Mouse (Mus musculus): ENCODE measurements around the gene Iqschfp.

Iqschfp gene

GRCm38 (mm10) chr3:68572249-68573225, 680.5 kb downstream of the Iqschfp start:
- DNase-seq (ENCODE audit: low read depth, low spot score) = peak; percentile 99

- DNase-seq (ENCODE audit: low read depth, low spot score) = peak; percentile 66
These were observed 681.2 kb downstream of the Iqschfp start for GRCm38 (mm10) chr3:68573226-68573624.

DNA sequence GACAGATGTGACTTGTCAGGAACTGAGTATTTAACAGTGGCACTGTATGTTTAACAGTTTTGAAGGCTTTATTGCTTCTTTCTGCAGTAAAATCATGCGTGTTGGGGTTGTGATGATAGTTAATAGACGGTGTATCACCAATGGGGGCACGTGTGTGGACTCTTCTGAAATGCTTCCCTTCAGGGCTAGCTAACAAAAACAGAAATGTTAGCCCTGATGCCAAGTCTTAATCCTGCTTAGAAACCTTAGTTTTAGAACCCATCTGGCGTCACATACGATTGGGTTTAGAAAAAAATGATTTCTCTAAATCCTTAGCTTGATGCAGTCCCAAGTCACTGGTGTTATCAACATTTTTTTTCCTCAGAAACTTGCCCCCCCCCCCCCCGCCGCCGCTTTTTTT, 682.1 kb downstream of the Iqschfp start:
- DNase-seq (ENCODE audit: low read depth, low spot score) = peak; percentile 62

- no peak for DNase-seq (ENCODE audit: low read depth, low spot score)
These were observed 682.5 kb downstream of the Iqschfp start for GRCm38 (mm10) chr3:68574565-68574964.

GRCm38 (mm10) chr3:68575636-68576340, 683.8 kb downstream of the Iqschfp start:
- DNase-seq (ENCODE audit: low read depth, low spot score) = peak; percentile 92

DNA sequence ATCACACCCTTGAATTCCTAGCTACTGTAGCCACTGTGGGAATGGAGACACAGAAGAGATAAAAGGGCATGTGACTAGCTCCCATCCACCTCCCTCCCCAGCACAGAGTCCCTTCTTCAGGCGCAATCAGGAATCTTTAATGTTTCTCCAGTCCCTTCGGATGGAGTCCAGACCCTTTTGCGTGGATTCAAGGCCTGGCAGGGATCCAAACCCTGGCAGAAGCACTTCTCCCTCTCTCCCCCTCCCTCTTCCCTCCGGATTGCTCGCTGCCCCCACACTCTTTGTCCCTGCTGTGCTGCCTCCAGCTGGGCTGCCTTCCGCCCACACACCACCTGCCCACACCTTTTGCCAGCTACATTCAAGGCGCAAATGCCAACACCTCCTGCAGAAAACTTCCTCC, 684.4 kb downstream of the Iqschfp start:
- DNase-seq (ENCODE audit: low read depth, low spot score) = peak; percentile 98

DNA sequence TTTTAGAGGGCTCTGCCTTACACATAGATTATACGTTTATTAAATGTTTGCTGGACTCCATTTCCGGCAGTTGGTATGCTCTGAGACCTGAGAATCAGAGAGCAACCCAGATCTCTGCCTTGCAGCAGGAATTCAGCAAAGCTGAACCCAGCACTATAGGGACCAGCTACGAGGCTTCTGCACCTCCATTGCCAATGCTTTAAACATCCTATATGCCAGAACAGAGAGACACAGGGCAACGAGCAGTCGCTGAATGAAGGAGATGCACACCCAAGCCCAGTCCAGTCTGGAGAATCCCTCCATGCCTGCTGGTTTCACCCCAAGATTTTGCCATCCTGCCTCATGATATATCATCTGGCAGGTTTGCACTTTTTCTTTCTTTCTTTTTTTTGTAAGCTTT, 684.9 kb downstream of the Iqschfp start:
- DNase-seq (ENCODE audit: low read depth, low spot score) = no peak

DNA sequence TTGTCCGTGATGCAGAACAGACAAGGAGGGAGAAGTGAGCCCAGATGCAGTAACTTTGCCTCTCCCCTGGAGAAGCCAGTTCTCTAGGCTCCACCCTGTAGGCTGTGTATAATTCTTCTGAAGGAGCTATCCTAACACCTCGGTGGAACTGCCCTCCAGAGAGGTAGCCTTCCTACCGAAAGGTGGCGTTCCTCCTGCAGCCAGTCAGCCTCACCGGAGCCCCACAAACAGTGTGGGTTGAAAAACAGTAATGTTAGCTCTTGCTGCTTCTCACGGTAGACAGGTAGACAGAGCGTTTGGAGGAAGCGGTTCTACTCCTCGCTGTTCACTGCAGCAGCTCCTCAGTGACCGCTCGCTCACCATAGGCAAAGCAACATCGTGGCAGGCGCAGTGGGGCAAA, 689.6 kb downstream of the Iqschfp start:
- peak; percentile 80 for DNase-seq (ENCODE audit: low read depth, low spot score)

DNA sequence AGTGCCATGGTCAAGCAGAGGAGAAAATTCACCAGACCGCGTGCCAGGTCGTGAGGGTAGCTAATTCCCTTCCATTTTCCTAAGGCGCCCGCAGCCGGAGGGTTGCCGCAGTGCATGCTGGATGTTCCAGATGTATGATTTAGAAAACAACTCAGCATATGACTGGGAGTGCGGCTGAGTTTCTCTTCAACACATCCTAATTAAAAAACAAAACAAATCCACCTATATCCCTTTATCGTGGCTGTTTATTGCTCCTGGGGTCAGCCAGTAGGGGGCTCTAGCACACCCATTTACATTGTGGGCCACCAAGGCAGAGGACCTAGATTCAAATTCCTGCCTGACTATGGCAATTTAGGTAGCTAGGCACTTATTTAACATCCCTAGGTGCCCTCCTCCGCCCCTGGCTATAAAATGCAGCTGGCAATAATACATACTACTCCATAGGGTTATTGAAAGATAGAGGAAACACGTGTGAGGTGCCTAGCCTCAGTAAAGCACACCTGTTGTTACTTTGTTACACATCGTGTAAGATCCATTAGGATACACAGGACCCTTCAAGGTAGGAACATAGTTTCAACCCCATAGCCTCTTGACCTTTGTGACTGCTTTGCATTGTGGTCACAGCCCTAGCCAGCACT, 690.2 kb downstream of the Iqschfp start:
- no peak for DNase-seq (ENCODE audit: low read depth, low spot score)

DNA sequence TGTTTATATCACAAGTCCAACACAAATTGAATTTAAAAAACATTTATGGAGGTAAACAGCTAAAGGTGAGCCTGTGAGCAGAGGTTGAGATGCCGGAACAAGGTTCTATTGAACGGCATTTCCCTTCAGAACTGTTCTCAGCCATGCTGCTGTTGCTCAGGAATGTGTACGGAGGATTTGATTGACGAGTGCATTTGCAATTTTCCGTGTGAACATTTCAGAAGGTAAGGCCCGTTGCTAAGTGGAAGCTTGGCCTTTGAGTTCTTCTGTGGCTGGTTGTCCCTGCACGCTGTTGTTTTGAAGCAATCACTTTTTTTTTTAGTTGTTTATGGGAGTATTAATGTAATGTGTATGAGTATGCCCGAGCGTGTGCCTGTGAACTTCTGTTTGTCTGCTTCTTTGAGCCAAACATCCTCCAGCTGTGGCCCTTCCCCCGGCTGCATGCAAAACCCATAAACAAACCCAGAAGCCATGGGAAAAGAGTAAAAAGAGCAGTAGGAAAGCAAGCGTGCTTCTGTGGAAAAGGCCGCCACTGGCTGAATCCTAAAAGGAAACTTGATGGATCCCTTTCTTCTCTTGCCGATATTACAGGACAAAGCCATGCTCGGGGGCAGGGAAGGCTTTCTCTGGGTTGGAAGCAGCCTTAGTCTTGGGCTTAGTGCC, 691.1 kb downstream of the Iqschfp start:
- no peak for DNase-seq (ENCODE audit: low read depth, low spot score)

DNA sequence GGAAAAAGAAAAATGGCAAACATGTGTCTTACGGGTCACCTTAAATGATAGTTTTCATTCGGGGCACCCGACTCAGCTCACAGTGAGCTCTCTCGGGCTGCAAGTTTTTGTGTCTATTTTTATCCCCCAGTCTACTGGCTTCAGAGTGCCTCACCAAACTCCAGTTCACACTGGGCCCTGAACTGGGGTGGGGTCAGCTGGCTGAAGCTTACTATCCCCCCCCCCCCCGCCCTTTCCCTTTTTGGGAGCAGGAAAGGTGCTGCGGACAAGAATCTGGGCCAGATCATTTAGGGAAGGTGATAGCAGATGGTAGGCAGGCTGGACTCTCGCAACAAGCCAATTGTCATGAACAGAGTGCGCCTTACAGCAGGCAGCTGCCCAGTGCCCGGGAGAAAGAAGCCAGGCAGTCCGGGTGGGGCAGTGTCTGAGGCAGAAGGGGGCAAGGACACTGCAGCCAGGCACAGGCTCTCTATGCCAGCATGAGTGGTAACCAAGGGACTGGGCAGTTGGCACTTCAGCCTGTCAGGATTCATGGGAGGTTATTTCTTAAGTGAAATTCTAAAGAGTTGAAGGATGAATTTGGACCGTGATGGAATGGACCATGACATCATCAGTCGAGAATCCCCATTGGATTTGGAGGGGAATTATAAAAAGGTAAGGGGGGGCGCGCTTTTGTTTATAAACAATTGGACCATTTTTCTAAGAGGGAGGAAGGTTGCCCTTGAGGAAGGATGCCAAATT, 691.9 kb downstream of the Iqschfp start:
- DNase-seq (ENCODE audit: low read depth, low spot score) = peak; percentile 98

- no peak for DNase-seq (ENCODE audit: low read depth, low spot score)
These were observed 693.2 kb downstream of the Iqschfp start for GRCm38 (mm10) chr3:68585213-68585612.

GRCm38 (mm10) chr3:68586646-68587064, 694.6 kb downstream of the Iqschfp start:
- DNase-seq (ENCODE audit: low read depth, low spot score) = no peak

DNA sequence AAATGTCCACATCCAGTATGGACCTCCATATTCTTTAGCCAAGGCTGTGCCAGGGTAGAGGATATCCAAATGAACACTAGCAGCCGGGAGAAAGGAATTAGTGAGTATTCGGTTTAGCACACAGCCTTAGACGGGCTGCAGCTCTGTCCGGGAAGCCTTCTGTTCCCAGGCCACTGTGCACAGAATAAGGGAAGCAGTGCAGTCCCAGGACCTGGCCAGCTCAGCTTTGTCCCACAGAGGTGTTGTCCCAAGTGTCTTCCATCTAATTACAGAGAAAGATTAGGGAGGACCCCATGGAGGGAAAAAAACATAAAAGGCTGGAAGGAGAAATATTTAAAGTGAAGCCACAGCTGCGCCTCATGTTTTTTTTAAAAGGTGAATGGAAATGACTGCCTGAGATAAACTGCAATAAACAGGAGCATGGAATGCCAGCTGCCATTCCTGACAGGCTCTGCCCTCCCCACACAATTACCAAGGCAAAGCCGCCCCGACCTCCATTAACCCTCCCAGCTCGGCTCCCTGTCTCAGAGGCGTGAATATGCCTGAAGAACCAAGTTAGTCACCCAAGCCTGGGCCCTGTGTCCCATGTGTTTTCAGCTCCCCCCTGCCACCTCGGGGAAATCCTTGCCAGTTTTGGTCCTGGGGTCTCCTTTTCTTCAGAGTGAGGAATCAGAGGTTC, 695.7 kb downstream of the Iqschfp start:
- no peak for DNase-seq (ENCODE audit: low read depth, low spot score)

DNA sequence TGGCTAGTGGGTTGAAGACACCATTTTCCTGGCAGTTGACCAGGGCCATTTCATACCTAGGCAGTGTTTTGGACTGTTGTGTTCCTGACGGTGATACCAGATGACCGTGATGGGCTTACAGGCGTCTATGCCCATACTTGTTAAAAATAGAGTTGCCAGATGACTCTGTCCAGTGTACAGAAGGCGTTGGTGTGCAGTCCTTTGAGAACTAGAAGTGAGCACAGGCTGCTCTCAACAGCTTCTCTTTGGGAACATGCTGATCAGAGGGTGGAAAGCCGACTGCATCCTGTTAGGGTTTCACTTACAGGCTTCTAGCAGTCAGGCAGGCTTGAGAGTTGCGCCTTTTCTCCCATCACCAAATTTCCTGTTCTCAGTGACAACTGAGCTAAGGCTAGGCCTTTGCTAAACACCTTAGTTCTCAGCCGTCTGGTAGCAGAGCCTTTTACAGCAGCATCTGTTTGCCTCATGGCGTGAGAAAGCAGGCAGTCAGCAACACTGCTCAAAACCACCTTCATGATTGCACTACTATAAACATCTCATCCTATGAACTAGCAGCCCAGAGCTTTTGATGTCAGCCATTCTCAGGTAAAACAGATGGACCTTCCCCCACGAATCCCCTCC, 697.3 kb downstream of the Iqschfp start:
- DNase-seq (ENCODE audit: low read depth, low spot score) = peak; percentile 76

- no peak for DNase-seq (ENCODE audit: low read depth, low spot score)
These were observed 698.4 kb downstream of the Iqschfp start for GRCm38 (mm10) chr3:68590436-68590835.

- DNase-seq (ENCODE audit: low read depth, low spot score) = no peak
These were observed 700.5 kb downstream of the Iqschfp start for GRCm38 (mm10) chr3:68592575-68592974.

DNA sequence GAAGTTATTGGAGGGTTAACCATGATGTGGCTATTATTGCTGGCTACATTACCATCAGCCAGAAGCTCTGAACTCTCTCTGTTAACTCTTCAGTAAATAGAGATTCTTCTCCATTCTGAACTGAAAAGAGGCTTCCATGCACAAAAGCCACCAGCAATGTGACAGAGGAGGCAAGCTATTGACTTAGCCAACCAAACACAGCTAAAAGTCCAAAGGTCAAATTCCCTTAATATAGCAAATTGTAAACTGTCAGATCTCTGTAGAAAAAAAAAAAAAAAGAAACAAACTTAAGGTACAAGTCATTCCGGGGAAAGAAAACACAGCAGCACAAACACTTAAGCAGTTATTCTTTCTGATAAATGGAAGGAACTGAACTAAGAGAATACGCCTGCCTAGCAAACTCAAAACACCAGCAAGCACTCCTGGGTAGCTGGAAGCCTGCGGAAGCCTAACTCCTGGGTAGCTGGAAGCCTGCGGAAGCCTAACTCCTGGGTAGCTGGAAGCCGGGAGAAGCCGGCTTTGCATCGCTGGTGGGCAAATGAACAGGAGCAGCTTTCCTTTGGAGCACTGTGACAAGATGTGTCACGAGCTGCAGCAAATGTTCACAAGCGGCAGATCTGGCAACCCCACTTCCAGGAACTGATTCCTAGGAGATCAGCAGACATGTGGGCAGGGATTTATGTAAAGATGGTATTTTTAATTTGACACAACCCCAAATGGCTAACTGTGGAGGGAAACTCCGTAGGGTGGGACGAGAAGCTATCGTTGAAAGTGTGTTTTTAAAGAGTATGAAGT, 701.2 kb downstream of the Iqschfp start:
- DNase-seq (ENCODE audit: low read depth, low spot score) = peak; percentile 89

DNA sequence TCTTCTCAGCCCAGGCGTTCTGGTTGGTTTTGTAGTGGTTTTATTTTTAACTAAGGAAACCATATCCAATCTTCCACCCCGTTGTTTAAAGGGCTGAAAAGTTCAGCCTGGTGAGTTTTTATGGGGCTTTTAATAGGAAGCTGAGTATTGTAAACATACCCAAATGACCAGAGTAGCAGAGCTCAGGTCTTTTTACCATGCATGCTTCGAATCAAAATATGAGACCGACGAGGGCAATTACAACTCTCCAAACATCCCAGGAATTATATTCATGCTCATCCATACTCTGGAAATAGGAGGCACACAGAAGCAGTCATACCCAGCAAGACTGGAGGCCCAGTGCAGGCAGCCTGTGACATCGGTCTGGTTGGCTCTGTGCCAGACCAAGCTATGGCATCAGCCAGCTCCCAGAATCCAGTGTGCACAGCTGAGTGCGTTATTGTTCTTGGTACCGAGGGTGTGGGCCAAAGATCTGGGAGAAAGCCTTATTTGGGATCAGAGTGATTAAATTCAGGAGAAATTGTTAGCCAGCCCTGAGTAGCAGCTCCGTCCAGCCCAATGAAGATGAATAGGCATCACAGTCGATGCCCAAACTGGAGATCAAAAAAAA, 703.4 kb downstream of the Iqschfp start:
- DNase-seq (ENCODE audit: low read depth, low spot score) = peak; percentile 70
